In genomic region chrX:6522935-6523334, GRCm38 (mm10) we compare ENCODE assay signal across 9 mouse cellular contexts.
DNase-seq lines count a peak whose midpoint lies in the region; ATAC-seq and TF ChIP-seq lines count a peak whose summit lies in the region.
"Had no signal": no experiment of that assay in that cellular context is flagged by ENCODE, and none has a peak within 500 bp of the region (broad histone marks: within the 10 kb centered on the region; RNA-seq: fewer than 3 reads in every experiment).

No protein-coding gene starts in this region.

- no peaks in the 10 kb centered on the region for H3K27me3 ChIP-seq in forebrain, embryonic 14.5 days (replicated peaks; ENCODE audit: control insufficient read depth, insufficient read depth, low read length)
- H3K27me3 ChIP-seq in forebrain, embryonic 12.5 days = no peaks in the 10 kb centered on the region
- H3K27me3 ChIP-seq in Patski = peaks cover 5% of the 10 kb centered on the region

- no peak overlapping the region for H3K4me2 ChIP-seq in forebrain, embryonic 14.5 days (ENCODE audit: low read length)
- no peak overlapping the region for H3K4me2 ChIP-seq in forebrain, embryonic 12.5 days

- no peak overlapping the region for H3K4me3 ChIP-seq in forebrain, embryonic 14.5 days (ENCODE audit: low read depth, low read length)
- no peak overlapping the region for H3K4me3 ChIP-seq in forebrain, embryonic 12.5 days (replicated peaks)

- CTCF ChIA-PET in Patski (lab: Charles Lee) = interaction anchor here (1.0 to 3.5 kb wide), 5 partner anchors 40 to 261 kb away, joined by 3 to 13 read pairs (median 4); no protein-coding TSS in a partner anchor

- WGBS in forebrain, embryonic 14.5 days = 65% methylated on average over 2 of the region's 2 CpGs
- WGBS in forebrain, embryonic 12.5 days = 80% methylated on average over 2 of the region's 2 CpGs
- 60% methylated on average over 2 of the region's 2 CpGs for WGBS in large intestine, adult 2 months

- ATAC-seq in forebrain, embryonic 14.5 days = no peak
- no peak for ATAC-seq in forebrain, embryonic 12.5 days (ENCODE audit: low FRiP score)
- ATAC-seq in Patski = no peak
- ATAC-seq in megakaryocyte, adult 5-6 weeks (ENCODE audit: poor library complexity, severe bottlenecking) = no peak

- intact Hi-C loops in left cerebral cortex, postnatal 36 days (cut with DNase I) = loop anchor here (5.0 kb wide), 1 partner anchor 41 kb away; no protein-coding TSS in a partner anchor

- H3K9ac ChIP-seq in forebrain, embryonic 14.5 days (ENCODE audit: low read length) = no peak overlapping the region
- no peak overlapping the region for H3K9ac ChIP-seq in forebrain, embryonic 12.5 days

- no peak overlapping the region for H3K27ac ChIP-seq in forebrain, embryonic 14.5 days (ENCODE audit: low read depth, low read length)
- H3K27ac ChIP-seq in forebrain, embryonic 12.5 days = no peak overlapping the region
- H3K27ac ChIP-seq: macrophage had no signal

- peak; percentile 28 for DNase-seq in forebrain, embryonic 14.5 days (ENCODE audit: low spot score)
- peak; percentile 3 to 6 for DNase-seq in left cerebral cortex, adult 18-20 months (ENCODE audit: low spot score in 2 of 2)
- DNase-seq in left cerebral cortex, postnatal 36 days (ENCODE audit: low spot score in 2 of 2) = no peak
- DNase-seq in Patski (ENCODE audit: low read depth, low spot score) = no peak
- peak; percentile 4 for DNase-seq in large intestine, adult 2 months (ENCODE audit: low read depth, low spot score)
- no peak for DNase-seq in urinary bladder, postnatal 10 days (ENCODE audit: low spot score)

- TF ChIP-seq CTCF in Patski (IDR thresholded peaks at IDR 0.05) = peak; percentile 62

- in situ Hi-C loops in Patski (cut with MboI; ENCODE audit: low pct_unique_long_range_greater_than_20kb) = loop anchor here (5.0 kb wide), 1 partner anchor 261 kb away; no protein-coding TSS in a partner anchor

- H3K4me1 ChIP-seq in forebrain, embryonic 14.5 days (ENCODE audit: control insufficient read depth, insufficient read depth, low read length) = no peaks in the 10 kb centered on the region
- no peaks in the 10 kb centered on the region for H3K4me1 ChIP-seq in forebrain, embryonic 12.5 days

- no peaks in the 10 kb centered on the region for H3K9me3 ChIP-seq in forebrain, embryonic 14.5 days (replicated peaks; ENCODE audit: control insufficient read depth, low read length)
- no peaks in the 10 kb centered on the region for H3K9me3 ChIP-seq in forebrain, embryonic 12.5 days

- POLR2A ChIA-PET in Patski (lab: Charles Lee) = no interaction called here

- H3K36me3 ChIP-seq in forebrain, embryonic 14.5 days (ENCODE audit: control insufficient read depth, insufficient read depth, low read length) = no peaks in the 10 kb centered on the region
- no peaks in the 10 kb centered on the region for H3K36me3 ChIP-seq in forebrain, embryonic 12.5 days (replicated peaks)

Comparison
In these comparisons a context has a peak if more than half of its experiments do, and no peak if none do; other contexts are left out.
1. DNase-seq: peak in forebrain, embryonic 14.5 days (single experiment), left cerebral cortex, adult 18-20 months (2 of 2) and large intestine, adult 2 months (single experiment); none in left cerebral cortex, postnatal 36 days (0 of 2), Patski (single experiment) and urinary bladder, postnatal 10 days (single experiment).